Mouse (Mus musculus) adrenal gland, adult 2 months (tissue): ENCODE measurements around the gene Gale. TPM values are rescaled to one million over a fixed set of nuclear protein-coding genes. Genes with fewer than 3 reads are reported as not detected.
"Not testable (repeated sequence)": the region's sequence is repeated elsewhere in the genome, so short reads cannot be mapped to it uniquely, and the experiment has no call there.

Experiments used
- DNase-seq: peaks from one replicate; pipeline ENCODE4 v3.0.0; 2021
- long read RNA-seq: library from polyadenylated mRNA; stranded (forward); transcript quantifications from one replicate; pipeline ENCODE4 v2.0.0, GENCODE M21; 2021
- polyA plus RNA-seq: library from polyadenylated mRNA; depleted of rRNA; stranded (reverse); fragments of >200 nt; gene quantifications from 2 replicates; pipeline ENCODE4 v1.2.3, GENCODE M21; 2012; rRNA removed
- total RNA-seq, 2 experiments: library from RNA; stranded (reverse); gene quantifications; 2 replicates each; pipeline ENCODE4 v1.2.3; 2021

Gale gene
- 10 to 100 TPM; 15.5 to 24.8 TPM for total RNA-seq
- 22.9 and 33.3 TPM in 2 replicates for polyA plus RNA-seq
- long read RNA-seq, transcript Gale-202 (11 exons, 1,430 nt) = major isoform, 21 of 27 reads
- long read RNA-seq, partial matches to known transcripts = 0 of 27 reads
- long read RNA-seq, other reads (novel, unspliced or antisense) = 5 of 27 reads

- peak; percentile 97 for DNase-seq
These were observed at the start of gene Gale for GRCm38 (mm10) chr4:135963457-135964193. Gene Gale, plus strand, starts transcription at chr4:135963727.

- DNase-seq = no peak
These were observed 44.8 kb upstream of the Gale start for GRCm38 (mm10) chr4:135918635-135919279.

DNA sequence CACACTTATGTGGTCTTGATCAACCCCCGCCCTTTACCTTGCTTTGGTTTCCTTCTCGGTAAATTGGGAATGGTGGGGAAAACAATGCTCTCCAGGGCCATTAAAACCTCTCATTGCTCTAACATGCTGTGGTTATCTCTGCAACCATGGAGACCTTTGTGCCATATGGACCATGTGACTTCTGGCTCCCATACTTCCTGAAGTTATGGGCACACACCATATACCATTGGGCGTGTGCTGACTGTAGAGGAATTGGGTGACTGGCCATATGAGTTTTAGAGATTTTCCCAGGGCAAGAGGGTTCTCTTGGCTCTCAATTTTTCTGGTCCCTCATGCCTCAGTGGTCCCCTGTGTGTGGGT lies 44.3 kb upstream of the Gale start:
- DNase-seq = no peak

DNA sequence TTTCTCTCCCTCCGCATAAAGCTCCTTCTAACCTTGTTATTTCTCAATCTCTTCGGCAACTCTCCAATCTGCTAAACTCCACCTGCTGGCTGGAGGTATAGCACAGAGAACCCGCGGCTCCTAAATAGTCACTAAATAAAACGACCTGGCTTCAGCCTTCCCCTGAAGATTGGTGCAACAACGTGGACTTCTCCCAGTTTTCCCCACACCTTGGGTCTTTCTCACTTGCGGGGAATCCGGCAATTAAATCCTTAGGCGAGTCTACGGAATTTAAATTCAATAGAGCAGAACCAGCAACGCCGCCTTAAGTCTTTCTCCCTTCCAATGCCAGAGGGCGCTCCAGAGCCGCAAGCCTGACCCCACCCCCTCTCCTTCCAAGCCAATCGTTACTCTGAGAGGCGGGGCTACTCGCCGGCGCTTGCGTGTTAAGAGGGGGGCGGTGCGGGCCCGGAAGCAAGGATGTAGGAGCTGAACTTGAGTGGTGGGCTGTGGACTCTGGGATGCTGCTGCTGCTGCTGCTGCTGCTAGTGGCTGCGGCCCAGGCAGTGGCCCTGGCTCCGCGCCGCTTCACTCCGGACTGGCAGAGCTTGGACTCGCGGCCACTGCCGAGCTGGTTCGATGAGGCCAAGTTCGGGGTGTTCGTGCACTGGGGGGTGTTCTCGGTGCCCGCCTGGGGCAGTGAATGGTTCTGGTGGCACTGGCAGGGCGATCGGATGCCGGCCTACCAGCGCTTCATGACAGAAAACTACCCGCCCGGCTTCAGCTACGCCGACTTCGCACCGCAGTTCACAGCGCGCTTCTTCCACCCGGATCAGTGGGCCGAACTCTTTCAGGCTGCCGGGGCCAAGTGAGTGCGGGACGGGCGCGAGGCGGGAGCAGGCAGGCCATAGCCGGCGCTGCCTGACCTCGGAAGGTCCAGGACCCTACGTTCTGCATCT lies 43.0 kb upstream of the Gale start, which contains the start of gene Fuca1:
Gene Fuca1 (plus strand): TSS at position 432 of the 938 bp plus-strand sequence.
- DNase-seq = peak; percentile 96

DNA sequence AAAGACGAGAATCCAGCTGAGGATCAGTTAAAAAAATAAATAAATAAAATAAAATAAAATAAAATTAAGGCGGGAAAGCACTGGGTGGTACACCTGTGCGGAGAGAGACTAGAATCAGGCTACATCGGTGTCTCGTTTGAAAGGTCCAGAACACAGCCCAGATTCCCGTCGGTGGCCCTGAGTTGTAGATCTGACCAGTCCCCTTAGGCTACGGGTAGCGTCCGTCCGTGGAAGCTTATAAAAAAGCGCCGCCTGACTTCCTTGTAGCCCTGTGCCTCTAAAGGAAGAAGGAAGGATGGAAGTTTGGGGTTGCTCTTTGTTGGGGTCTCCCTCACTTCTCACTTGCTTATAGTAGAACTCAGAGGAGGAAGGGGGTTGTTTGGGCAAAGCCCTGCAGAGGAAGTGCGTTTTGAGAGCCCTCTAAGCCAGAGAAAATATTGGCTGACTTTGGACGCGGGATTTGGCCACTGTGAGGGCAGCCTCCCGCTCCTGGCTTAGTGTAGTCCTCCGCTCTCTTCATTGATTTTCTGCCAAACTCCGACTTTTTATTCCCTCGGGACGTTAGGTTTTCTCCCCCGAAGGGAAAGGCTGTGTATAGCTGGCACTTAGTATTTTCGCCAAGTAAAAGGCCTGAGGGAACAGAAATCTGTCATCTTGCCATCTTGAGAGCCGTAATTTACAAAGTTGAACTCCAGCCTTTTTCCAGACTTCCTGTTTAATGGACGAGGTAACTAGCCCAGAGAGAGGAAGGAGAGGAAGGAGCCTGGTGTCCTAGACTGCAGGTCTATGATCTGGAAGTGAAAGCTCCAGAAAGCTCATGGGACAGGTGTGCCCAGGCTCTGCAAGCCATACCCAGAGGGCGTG lies 42.0 kb upstream of the Gale start:
- DNase-seq = peak; percentile 47

DNA sequence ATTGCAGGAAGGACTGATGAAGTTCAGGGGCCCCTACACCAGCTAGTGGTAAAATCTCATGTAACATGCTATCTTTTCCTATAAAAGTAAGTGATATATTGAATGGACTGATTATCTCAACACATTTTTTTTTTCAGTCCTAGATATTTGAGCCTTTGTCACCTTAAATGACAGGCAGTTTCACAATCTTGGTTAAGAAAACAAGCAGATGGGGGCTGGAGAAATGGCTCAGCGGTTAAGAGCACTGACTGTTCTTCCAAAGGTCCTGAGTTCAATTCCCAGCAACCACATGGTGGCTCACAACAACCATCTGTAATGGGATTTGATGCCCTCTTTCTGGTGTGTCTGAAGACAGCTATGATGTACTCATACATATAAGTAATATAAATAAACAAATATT lies 41.3 kb upstream of the Gale start:
- DNase-seq = no peak

- DNase-seq = no peak
These were observed 39.1 kb upstream of the Gale start for GRCm38 (mm10) chr4:135924418-135924817.

DNA sequence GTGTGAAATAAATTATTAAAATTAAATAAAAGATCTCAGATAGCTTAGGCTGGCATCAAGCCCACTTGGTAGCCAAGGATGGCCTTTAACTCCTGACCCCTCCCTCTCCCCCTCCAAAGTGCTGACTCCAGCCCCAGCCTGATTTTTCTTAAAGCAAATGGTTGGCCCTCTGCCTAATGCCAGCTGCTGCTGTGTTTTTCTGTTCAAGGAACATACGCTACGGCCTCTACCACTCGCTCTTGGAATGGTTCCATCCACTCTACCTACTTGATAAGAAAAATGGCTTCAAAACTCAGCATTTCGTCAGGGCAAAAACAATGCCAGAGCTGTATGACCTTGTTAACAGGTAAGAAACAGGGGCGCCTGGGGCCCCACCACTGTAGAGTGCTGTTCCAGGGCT lies 38.2 kb upstream of the Gale start:
- no peak for DNase-seq

DNA sequence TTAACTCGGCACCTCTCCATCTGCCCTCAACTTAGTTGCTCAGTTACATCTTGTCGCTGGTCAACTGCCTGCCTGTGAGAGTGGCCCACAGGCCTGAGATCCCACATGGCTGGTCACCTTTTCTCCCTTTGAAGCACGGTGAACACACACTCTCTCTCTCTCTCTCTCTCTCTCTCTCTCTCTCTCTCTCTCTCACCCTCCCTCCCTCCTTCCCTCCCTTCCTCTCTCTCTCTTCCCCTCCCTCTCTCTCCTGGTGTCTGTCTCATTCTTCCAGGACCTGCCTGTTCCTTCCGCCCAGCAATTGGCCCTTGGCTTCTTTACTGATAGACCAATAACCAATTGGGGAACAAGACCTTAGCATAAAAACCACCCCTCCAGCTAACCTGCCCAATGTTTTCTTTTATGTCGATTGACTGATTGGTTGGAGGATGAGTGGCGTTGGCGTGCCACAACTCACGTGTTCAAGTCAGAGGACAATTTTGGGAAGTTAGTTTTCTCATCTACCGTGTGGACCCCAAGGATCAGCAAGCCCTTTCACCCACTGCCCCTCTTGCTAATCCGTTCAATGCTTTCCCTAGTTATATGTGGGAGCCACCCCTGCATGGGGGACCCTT lies 37.2 kb upstream of the Gale start:
- no peak for DNase-seq

DNA sequence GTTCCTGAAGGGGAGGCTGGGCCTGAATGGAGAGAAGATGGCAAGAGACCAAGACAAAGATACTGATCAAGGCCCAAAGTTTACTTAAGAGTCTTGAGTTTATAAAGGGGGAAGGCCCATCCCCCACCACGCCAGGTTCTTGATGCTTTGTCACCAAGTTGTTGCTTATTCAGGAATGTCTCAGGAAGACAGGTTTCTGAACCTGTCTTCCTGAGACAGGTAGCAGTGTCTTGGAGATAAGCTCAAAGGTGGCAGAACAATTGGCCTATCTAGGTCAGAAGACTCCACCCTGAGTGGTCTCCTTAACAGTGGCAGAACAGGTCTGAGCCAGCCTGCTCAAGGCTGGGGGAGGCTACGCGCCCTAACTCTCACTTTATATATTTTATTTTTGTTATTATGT lies 36.7 kb upstream of the Gale start:
- no peak for DNase-seq

GRCm38 (mm10) chr4:135928376-135928775 lies 35.2 kb upstream of the Gale start:
- no peak for DNase-seq

GRCm38 (mm10) chr4:135929405-135929804 lies 34.1 kb upstream of the Gale start:
- no peak for DNase-seq

DNA sequence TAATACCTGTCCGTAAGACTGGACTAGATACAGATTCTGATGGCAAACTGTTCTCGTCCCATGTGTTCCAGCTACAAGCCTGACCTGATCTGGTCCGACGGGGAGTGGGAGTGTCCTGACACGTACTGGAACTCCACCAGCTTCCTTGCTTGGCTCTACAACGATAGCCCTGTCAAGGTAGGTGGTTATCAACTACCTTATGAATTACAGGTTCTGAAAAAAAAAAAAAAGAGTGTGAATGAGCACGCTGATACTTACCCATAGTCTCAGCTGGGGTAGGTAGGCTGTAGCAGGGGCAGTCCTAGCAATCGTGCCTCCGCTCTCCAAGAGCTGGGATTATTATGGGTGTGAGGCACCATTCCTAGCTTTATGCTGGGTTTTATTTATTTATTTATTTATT lies 33.7 kb upstream of the Gale start:
- no peak for DNase-seq

GRCm38 (mm10) chr4:135930239-135930638 lies 33.3 kb upstream of the Gale start:
- no peak for DNase-seq

- no peak for DNase-seq
These were observed 31.7 kb upstream of the Gale start for GRCm38 (mm10) chr4:135931832-135932231.

GRCm38 (mm10) chr4:135934708-135935500 lies 28.6 kb upstream of the Gale start:
- no peak for DNase-seq

GRCm38 (mm10) chr4:135935502-135935901 lies 28.0 kb upstream of the Gale start:
- no peak for DNase-seq

DNA sequence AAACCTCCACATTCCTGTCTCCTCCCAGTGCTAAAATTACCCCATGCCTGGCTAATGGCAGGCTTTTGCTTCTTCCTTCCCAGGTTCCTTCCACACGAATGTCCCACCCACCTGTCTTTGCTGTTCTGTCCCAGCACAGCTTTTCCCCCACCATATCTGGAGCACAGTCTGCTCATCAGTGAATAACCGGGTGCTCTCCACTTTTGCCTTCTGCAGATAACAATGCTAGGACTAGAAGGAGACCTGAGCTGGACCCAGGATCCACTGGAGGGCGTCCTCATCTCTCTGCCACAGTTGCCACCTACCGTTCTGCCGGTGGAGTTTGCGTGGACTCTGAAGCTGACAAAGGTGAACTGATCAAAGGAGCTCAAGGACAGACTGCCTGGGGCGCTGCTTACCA lies 24.7 kb upstream of the Gale start:
- DNase-seq = no peak

DNA sequence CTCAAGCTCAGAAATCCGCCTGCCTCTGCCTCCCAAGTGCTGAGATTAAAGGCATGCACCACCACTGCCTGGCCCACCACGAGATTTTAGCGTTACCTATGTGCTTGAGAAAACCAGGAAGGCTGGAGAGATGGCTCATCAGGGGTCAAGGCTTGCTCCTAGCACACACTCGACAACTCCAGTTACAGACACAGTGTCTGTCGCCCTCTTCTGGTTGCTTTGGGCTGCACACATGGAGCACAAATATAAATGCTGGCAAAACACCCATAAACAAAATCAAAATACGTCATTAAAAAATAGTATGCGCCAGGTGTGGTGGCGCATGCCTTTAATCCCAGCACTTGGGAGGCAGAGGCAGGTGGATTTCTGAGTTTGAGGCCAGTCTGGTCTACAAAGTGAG lies 22.5 kb upstream of the Gale start:
- DNase-seq = not testable (repeated sequence)

GRCm38 (mm10) chr4:135942193-135942592 lies 21.3 kb upstream of the Gale start:
- no peak for DNase-seq
